Mouse (Mus musculus): ENCODE measurements around the gene Stag2. TPM values are rescaled to one million over a fixed set of nuclear protein-coding genes. Genes with fewer than 3 reads are reported as not detected.

Gene Stag2
- polyA plus RNA-seq, 1 experiment from 2014 or later: 30.3 TPM

DNA sequence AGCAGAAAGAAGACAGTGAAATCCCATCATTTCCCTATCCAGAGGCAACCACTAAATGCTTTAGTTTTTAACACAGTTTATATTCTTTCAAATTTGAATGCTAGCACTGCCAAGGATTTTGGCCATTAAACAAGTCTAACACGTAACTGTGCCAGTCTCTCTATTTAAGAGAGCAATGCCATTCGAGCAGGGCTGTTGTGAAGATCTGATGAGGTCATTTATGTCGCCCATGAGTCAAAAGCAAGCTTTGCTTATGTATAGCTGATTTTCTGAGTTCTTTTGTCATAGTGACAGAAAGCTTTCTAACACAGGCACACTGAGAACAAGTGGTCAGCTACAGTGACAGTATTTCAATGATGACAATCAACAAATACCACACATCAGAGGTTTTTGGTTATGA is 175.7 kb downstream of the Stag2 start:
- Histone ChIP-seq H3K4me2 (ENCODE audit: low read length) (no peak overlapping the region), H3K9me3 (ENCODE audit: control insufficient read depth, low read length) (no peaks in the 10 kb centered on the region), H3K27me3 (replicated peaks; ENCODE audit: control insufficient read depth, insufficient read depth, low read length) (no peaks in the 10 kb centered on the region), H3K36me3 (ENCODE audit: control insufficient read depth, insufficient read depth) (no peaks in the 10 kb centered on the region), H3K4me1 (replicated peaks; ENCODE audit: control insufficient read depth, insufficient read depth, low read length) (peaks cover 7% of the 10 kb centered on the region; the same call in 1 of the 2 replicates), H3K9ac (replicated peaks; ENCODE audit: low read depth, low read length) (no peak overlapping the region), H3K27ac (ENCODE audit: low read length) (no peak overlapping the region), H3K4me3 (replicated peaks; ENCODE audit: low read length) (no peak overlapping the region)
- WGBS: 27% methylated on average over 3 of the region's 3 CpGs
- ATAC-seq: peak; percentile 52; the same call in 1 of the 2 replicates

Other genes with a start within 250 kb of the Stag2 start
- gene Thoc2, start 228.6 kb upstream of the Stag2 start, polyA plus RNA-seq (2015; fragmentation: Nextera tagmentation; extraction: Ambion mirVana): 103 and 110 TPM in 2 replicates
- gene Xiap, start 89.6 kb upstream of the Stag2 start, polyA plus RNA-seq (2015; fragmentation: Nextera tagmentation; extraction: Ambion mirVana): 10.5 and 10.6 TPM in 2 replicates

Data from forebrain, embryonic 16.5 days (tissue).